22 mouse cellular contexts compared by ENCODE assay signal in the genomic region with DNA sequence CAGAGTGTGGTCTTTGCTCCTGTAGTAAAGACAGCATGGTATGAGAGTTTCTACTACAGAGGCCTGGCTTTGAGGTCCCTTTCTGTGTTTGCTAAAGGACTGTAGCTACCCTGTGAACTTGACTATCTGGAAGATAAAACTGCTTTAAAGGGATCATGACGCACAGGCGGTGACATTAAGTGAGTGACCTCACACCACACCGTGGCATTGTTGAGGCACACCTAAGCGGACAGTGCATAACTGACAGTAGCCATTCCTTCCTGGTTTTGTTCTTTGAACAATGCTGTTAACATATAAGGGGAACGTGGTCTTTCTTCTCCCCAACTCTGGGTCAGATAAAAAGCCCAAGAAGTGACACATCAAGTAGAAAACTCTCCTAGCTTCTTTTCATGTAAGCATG. TPM values are rescaled to one million over a fixed set of nuclear protein-coding genes. Genes with fewer than 3 reads are reported as not detected.
A peak's percentile ranks its signal among the peaks of the same experiment; 100 is the strongest.
DNase-seq lines count a peak whose midpoint lies in the region; ATAC-seq and TF ChIP-seq lines count a peak whose summit lies in the region.
"Had no signal": no experiment of that assay in that cellular context is flagged by ENCODE, and none has a peak within 500 bp of the region (broad histone marks: within the 10 kb centered on the region; RNA-seq: fewer than 3 reads in every experiment).

No protein-coding gene starts in this region.

- intact Hi-C loops in heart, postnatal 36 days (cut with DNase I): no loop called here
- intact Hi-C loops in heart, postnatal 10 days (cut with DNase I): no loop called here

- WGBS in heart, embryonic 10.5 days: 69% methylated on average over 5 of the region's 5 CpGs
- WGBS in stomach, postnatal 0 days: 73% methylated on average over 5 of the region's 5 CpGs

- H3K9me3 ChIP-seq in heart, embryonic 10.5 days: no peaks in the 10 kb centered on the region
- H3K9me3 ChIP-seq in stomach, postnatal 0 days (ENCODE audit: control insufficient read depth, low read length): no peaks in the 10 kb centered on the region
- H3K9me3 ChIP-seq: G1E had no signal

- peaks cover 22% of the 10 kb centered on the region for H3K36me3 ChIP-seq in heart, embryonic 10.5 days
- H3K36me3 ChIP-seq in stomach, postnatal 0 days (ENCODE audit: control insufficient read depth, insufficient read depth, low read length): peaks cover 2% of the 10 kb centered on the region; the same call in 1 of the 2 replicates
- H3K36me3 ChIP-seq: G1E had no signal

- H3K4me3 ChIP-seq in heart, embryonic 10.5 days: no peak overlapping the region
- no peak overlapping the region for H3K4me3 ChIP-seq in stomach, postnatal 0 days (ENCODE audit: low read depth, low read length)

- ATAC-seq in stomach, postnatal 0 days (ENCODE audit: low FRiP score, low TSS enrichment): peak; percentile 49; the same call in 1 of the 2 replicates
- ATAC-seq: activated CD4-positive, CD25-positive, alpha-beta regulatory T cell, adult 4 months; CD4-positive, CD25-positive, alpha-beta regulatory T cell, adult 4 months; Patski had no signal

- peaks cover 6% of the 10 kb centered on the region; the same call in 1 of the 2 replicates for H3K4me1 ChIP-seq in heart, embryonic 10.5 days
- H3K4me1 ChIP-seq in stomach, postnatal 0 days (replicated peaks; ENCODE audit: control insufficient read depth, insufficient read depth): no peaks in the 10 kb centered on the region

- no peak overlapping the region for H3K27ac ChIP-seq in heart, embryonic 10.5 days
- H3K27ac ChIP-seq in stomach, postnatal 0 days (replicated peaks): no peak overlapping the region

- no peak for TF ChIP-seq EP300 in stomach, postnatal 0 days (optimal IDR thresholded peaks at IDR 0.05)

- TF ChIP-seq CTCF in stomach, postnatal 0 days (IDR thresholded peaks at IDR 0.05; ENCODE audit: low read depth): no peak

- H3K27me3 ChIP-seq in heart, embryonic 10.5 days (ENCODE audit: insufficient read depth, poor library complexity, severe bottlenecking): no peaks in the 10 kb centered on the region
- no peaks in the 10 kb centered on the region for H3K27me3 ChIP-seq in stomach, postnatal 0 days (ENCODE audit: control insufficient read depth, insufficient read depth, low read length)
- H3K27me3 ChIP-seq: CH12.LX, Patski had no signal

- H3K4me2 ChIP-seq in stomach, postnatal 0 days (replicated peaks; ENCODE audit: low read depth): no peak overlapping the region

- H3K9ac ChIP-seq in stomach, postnatal 0 days (ENCODE audit: low read length): no peak overlapping the region

- DNase-seq in heart, adult 11 months: peak; percentile 64
- DNase-seq in heart, postnatal 36 days: no peak
- DNase-seq in heart, embryonic 10.5 days (ENCODE audit: low spot score): peak; percentile 51
- DNase-seq in heart, postnatal 10 days: no peak
- peak; percentile 12 for DNase-seq in testis, postnatal 10 days (ENCODE audit: low spot score)
- DNase-seq in testis, postnatal 14 days (ENCODE audit: low spot score): no peak
- no peak for DNase-seq in stomach, postnatal 0 days (ENCODE audit: low spot score)
- DNase-seq in B cell, adult 2 months: no peak
- DNase-seq: adrenal gland, adult 2 months; adrenal gland, adult 8-10 months; adrenal gland, postnatal 10 days; adrenal gland, postnatal 14 days; adrenal gland, postnatal 25 days; adrenal gland, postnatal 36 days; cerebellum, adult 11 months; cerebellum, adult 11-12 months; cerebellum, adult 18-20 months had no signal

RNA-seq across cellular contexts. Expression of gene Wdr19, which starts 24.6 kb away (rescaled TPM):
- total RNA-seq in heart, postnatal 36 days (2021): 1 to 10 TPM; 1.6 to 1.7 TPM
- polyA plus RNA-seq in heart, embryonic 10.5 days (2016; fragmentation: Nextera tagmentation; extraction: Ambion mirVana): 7.3 and 8.4 TPM in 2 replicates
- 1 to 10 TPM; 2.6 to 3.0 TPM for total RNA-seq in heart, postnatal 10 days (2021)
- 2.4 and 2.7 TPM in 2 replicates for polyA plus RNA-seq in stomach, postnatal 0 days (2015; fragmentation: Nextera tagmentation; extraction: Ambion mirVana)

Comparison
In these comparisons a context has a peak if more than half of its experiments do, and no peak if none do; other contexts are left out.
1. DNase-seq: peak in heart, adult 11 months (single experiment), heart, embryonic 10.5 days (single experiment) and testis, postnatal 10 days (single experiment); none in heart, postnatal 36 days (0 of 2), heart, postnatal 10 days (0 of 2), testis, postnatal 14 days (single experiment), stomach, postnatal 0 days (single experiment) and B cell, adult 2 months (0 of 2).